ENCODE assay signal across 8 mouse cellular contexts in genomic region chr1:54983339-54983738, GRCm38 (mm10). TPM values are rescaled to one million over a fixed set of nuclear protein-coding genes. Genes with fewer than 3 reads are reported as not detected.
DNase-seq lines count a peak whose midpoint lies in the region.

No protein-coding gene starts in this region.

- DNase-seq in embryo, embryonic 10.5 days (ENCODE audit: low spot score) = peak; percentile 39
- DNase-seq in embryo, embryonic 10 days (ENCODE audit: low spot score) = no peak
- DNase-seq in left cerebral cortex, postnatal 14 days (ENCODE audit: low spot score in 2 of 2) = peak; percentile 20 to 61
- DNase-seq in left cerebral cortex, postnatal 10 days (ENCODE audit: extremely low spot score in 1 of 2, low spot score in 2 of 2) = no peak
- DNase-seq in adipocyte (ENCODE audit: low spot score) = peak; percentile 73
- DNase-seq in kidney, postnatal 36 days = peak; percentile 20 to 45
- DNase-seq in gastrocnemius, postnatal 10 days = no peak
- no peak for DNase-seq in cerebellum, postnatal 25 days

- intact Hi-C loops in left cerebral cortex, postnatal 14 days (cut with DNase I) = loop anchor here (10.0 kb wide), 1 partner anchor 449 kb away; no protein-coding TSS in a partner anchor
- intact Hi-C loops in left cerebral cortex, postnatal 10 days (cut with DNase I) = no loop called here

RNA-seq across cellular contexts. Expression of gene Sf3b1, which starts 43.9 kb away (rescaled TPM):
- total RNA-seq in left cerebral cortex, postnatal 14 days (2021) = 100 to 1,000 TPM; 144 to 154 TPM
- total RNA-seq in left cerebral cortex, postnatal 10 days (2021) = 100 to 1,000 TPM; 157 to 174 TPM
- total RNA-seq in gastrocnemius, postnatal 10 days (2021) = 10 to 100 TPM; 70.2 to 89.8 TPM

RNA-seq across cellular contexts. Expression of gene Ankrd44, which starts 57.2 kb away (rescaled TPM):
- 10 to 100 TPM; 20.6 to 22.8 TPM for total RNA-seq in left cerebral cortex, postnatal 14 days (2021)
- 10 to 100 TPM; 35.2 to 37.8 TPM for total RNA-seq in left cerebral cortex, postnatal 10 days (2021)
- total RNA-seq in gastrocnemius, postnatal 10 days (2021) = 10 to 100 TPM; 14.5 to 16.9 TPM

Comparison
In these comparisons a context has a peak if more than half of its experiments do, and no peak if none do; other contexts are left out.
1. DNase-seq: peak in embryo, embryonic 10.5 days (single experiment), left cerebral cortex, postnatal 14 days (2 of 2), adipocyte (single experiment) and kidney, postnatal 36 days (2 of 2); none in embryo, embryonic 10 days (single experiment), left cerebral cortex, postnatal 10 days (0 of 2), gastrocnemius, postnatal 10 days (single experiment) and cerebellum, postnatal 25 days (0 of 2).